Mouse (Mus musculus): Measurements from ENCODE around the gene Sec14l4. TPM values are rescaled to one million over a fixed set of nuclear protein-coding genes. Genes with fewer than 3 reads are reported as not detected.

The Sec14l4 gene
- polyA plus RNA-seq, 1 experiment from 2014 or later: not detected

GRCm38 (mm10) chr11:4060866-4061575 is 29.8 kb downstream of the Sec14l4 start:
- Histone ChIP-seq H3K27ac (ENCODE audit: low read depth, low read length) (no peak overlapping the region), H3K9ac (ENCODE audit: low read length) (no peak overlapping the region), H3K4me2 (no peak overlapping the region), H3K36me3 (ENCODE audit: control insufficient read depth, insufficient read depth, low read length) (no peaks in the 10 kb centered on the region), H3K27me3 (ENCODE audit: control insufficient read depth, insufficient read depth, low read length) (no peaks in the 10 kb centered on the region), H3K9me3 (ENCODE audit: control insufficient read depth, low read length) (no peaks in the 10 kb centered on the region), H3K4me1 (ENCODE audit: control insufficient read depth, insufficient read depth, low read length) (no peaks in the 10 kb centered on the region), H3K4me3 (ENCODE audit: low read depth, low read length) (no peak overlapping the region)
- ATAC-seq (ENCODE audit: low FRiP score) (no peak), DNase-seq (ENCODE audit: low spot score, missing footprints) (peak; percentile 21)
- WGBS: 83% methylated on average over 5 of the region's 5 CpGs

DNA sequence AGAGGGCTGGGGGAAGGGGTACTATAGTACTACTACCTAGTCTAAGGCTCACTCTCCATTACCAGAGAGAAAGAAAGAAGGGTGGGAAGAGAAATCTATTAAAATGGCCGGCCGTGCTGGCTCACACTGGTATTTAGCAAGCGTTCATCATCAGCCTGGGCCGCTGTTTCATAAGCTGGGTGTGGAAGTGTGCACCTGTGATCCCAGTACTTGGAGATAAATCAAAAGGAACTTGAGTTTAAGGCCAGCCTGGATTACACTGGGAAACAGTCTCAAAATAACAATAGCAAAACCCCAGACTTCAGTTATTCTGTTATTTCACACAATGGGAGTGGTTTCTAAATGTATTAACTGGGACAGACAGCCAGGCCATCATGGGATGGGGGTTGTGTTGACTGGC is 31.3 kb downstream of the Sec14l4 start:
- H3K36me3 ChIP-seq (ENCODE audit: control insufficient read depth, insufficient read depth, low read length): no peaks in the 10 kb centered on the region
- no peak overlapping the region for H3K4me3 ChIP-seq (ENCODE audit: low read depth, low read length)
- ATAC-seq (ENCODE audit: low FRiP score) (no peak), DNase-seq (ENCODE audit: low spot score, missing footprints) (peak; percentile 10)
- no peaks in the 10 kb centered on the region for H3K4me1 ChIP-seq (ENCODE audit: control insufficient read depth, insufficient read depth, low read length)
- H3K9ac ChIP-seq (ENCODE audit: low read length): no peak overlapping the region
- H3K4me2 ChIP-seq: no peak overlapping the region
- no peaks in the 10 kb centered on the region for H3K27me3 ChIP-seq (ENCODE audit: control insufficient read depth, insufficient read depth, low read length)
- no peak overlapping the region for H3K27ac ChIP-seq (ENCODE audit: low read depth, low read length)
- H3K9me3 ChIP-seq (ENCODE audit: control insufficient read depth, low read length): no peaks in the 10 kb centered on the region
- WGBS: 89% methylated on average over 4 of the region's 4 CpGs

GRCm38 (mm10) chr11:4062981-4063380 is 31.7 kb downstream of the Sec14l4 start:
- Histone ChIP-seq H3K27me3 (ENCODE audit: control insufficient read depth, insufficient read depth, low read length) (no peaks in the 10 kb centered on the region), H3K9ac (ENCODE audit: low read length) (no peak overlapping the region), H3K4me1 (ENCODE audit: control insufficient read depth, insufficient read depth, low read length) (no peaks in the 10 kb centered on the region), H3K4me2 (no peak overlapping the region), H3K9me3 (ENCODE audit: control insufficient read depth, low read length) (no peaks in the 10 kb centered on the region), H3K36me3 (ENCODE audit: control insufficient read depth, insufficient read depth, low read length) (no peaks in the 10 kb centered on the region), H3K27ac (ENCODE audit: low read depth, low read length) (no peak overlapping the region), H3K4me3 (ENCODE audit: low read depth, low read length) (no peak overlapping the region)
- ATAC-seq (ENCODE audit: low FRiP score) (no peak), DNase-seq (ENCODE audit: low spot score, missing footprints) (peak; percentile 1)
- WGBS: 40% methylated on average over 6 of the region's 6 CpGs

DNA sequence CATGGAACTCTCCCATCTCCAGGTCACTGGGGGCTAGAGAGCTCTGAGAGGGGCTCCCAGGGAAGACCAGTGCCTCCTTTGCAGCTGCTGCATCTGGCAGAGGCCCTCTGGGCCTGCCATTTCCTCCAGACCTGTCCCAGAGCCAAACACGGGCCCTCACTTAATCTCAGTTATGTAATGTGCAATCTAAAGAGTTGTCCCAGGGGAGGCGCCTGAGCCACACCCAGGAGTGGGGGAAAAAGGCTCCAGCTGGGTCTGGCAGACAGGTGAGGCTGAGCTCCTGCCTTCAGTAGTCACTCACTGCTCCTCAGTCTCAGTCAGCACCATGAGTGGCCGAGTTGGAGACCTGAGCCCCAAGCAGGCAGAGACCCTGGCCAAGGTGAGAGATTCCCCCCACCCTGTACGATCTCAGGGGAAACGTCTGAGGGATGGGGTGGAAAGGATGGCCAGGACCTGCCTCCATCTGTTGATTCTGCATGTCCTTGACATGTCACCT is 33.4 kb downstream of the Sec14l4 start, which contains the start of gene Sec14l3:
Gene Sec14l3, plus strand, starts transcription at position 215 of the 496 bp plus-strand sequence.
- H3K9ac ChIP-seq (ENCODE audit: low read length): no peak within 1 kb of the TSS
- H3K4me3 ChIP-seq (ENCODE audit: low read depth, low read length): no peak within 1 kb of the TSS
- 68% methylated on average over 5 of the region's 5 CpGs for WGBS
- no peak for ATAC-seq (ENCODE audit: low FRiP score)
- no peak for DNase-seq (ENCODE audit: low spot score, missing footprints)
- no peaks in the 10 kb centered on the region for H3K36me3 ChIP-seq (ENCODE audit: control insufficient read depth, insufficient read depth, low read length)
- no peaks in the 10 kb centered on the region for H3K27me3 ChIP-seq (ENCODE audit: control insufficient read depth, insufficient read depth, low read length)
- no peaks in the 10 kb centered on the region for H3K9me3 ChIP-seq (ENCODE audit: control insufficient read depth, low read length)
- no peak within 1 kb of the TSS for H3K27ac ChIP-seq (ENCODE audit: low read depth, low read length)
- H3K4me1 ChIP-seq (ENCODE audit: control insufficient read depth, insufficient read depth, low read length): no peaks in the 10 kb centered on the region
- no peak within 1 kb of the TSS for H3K4me2 ChIP-seq

DNA sequence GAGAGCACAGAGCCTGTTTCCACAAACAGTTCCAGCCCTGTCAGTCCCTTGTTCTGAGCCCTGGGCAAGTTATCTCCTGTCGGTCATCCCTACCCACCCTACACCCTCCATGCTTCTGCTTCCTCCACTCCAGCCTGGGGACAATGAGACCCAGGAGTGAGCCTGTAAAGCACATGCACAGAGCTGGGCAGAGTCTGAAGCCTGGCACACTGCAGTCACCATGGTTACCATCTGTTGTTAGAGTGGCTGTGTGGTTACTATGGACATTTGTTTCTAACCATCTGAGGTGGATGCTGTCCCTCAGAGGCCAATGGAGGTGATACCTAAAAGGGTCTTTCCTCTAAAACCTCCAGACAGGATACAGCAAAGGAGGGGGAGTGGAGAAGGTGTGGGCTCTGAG is 38.4 kb downstream of the Sec14l4 start:
- WGBS: 73% methylated on average over 1 of the region's 1 CpGs
- no peak overlapping the region for H3K4me3 ChIP-seq (ENCODE audit: low read depth, low read length)
- no peaks in the 10 kb centered on the region for H3K4me1 ChIP-seq (ENCODE audit: control insufficient read depth, insufficient read depth, low read length)
- H3K9ac ChIP-seq (ENCODE audit: low read length): no peak overlapping the region
- no peak for ATAC-seq (ENCODE audit: low FRiP score)
- H3K36me3 ChIP-seq (ENCODE audit: control insufficient read depth, insufficient read depth, low read length): no peaks in the 10 kb centered on the region
- H3K27me3 ChIP-seq (ENCODE audit: control insufficient read depth, insufficient read depth, low read length): no peaks in the 10 kb centered on the region
- no peak overlapping the region for H3K27ac ChIP-seq (ENCODE audit: low read depth, low read length)
- DNase-seq (ENCODE audit: low spot score, missing footprints): peak; percentile 23
- no peak overlapping the region for H3K4me2 ChIP-seq
- H3K9me3 ChIP-seq (ENCODE audit: control insufficient read depth, low read length): no peaks in the 10 kb centered on the region

GRCm38 (mm10) chr11:4076633-4077032 is 45.4 kb downstream of the Sec14l4 start:
- H3K4me1 ChIP-seq (ENCODE audit: control insufficient read depth, insufficient read depth, low read length): no peaks in the 10 kb centered on the region
- H3K27ac ChIP-seq (ENCODE audit: low read depth, low read length): no peak overlapping the region
- H3K9ac ChIP-seq (ENCODE audit: low read length): no peak overlapping the region
- no peaks in the 10 kb centered on the region for H3K9me3 ChIP-seq (ENCODE audit: control insufficient read depth, low read length)
- H3K4me3 ChIP-seq (ENCODE audit: low read depth, low read length): no peak overlapping the region
- ATAC-seq (ENCODE audit: low FRiP score): no peak
- no peak overlapping the region for H3K4me2 ChIP-seq
- DNase-seq (ENCODE audit: low spot score, missing footprints): peak; percentile 92
- no peaks in the 10 kb centered on the region for H3K36me3 ChIP-seq (ENCODE audit: control insufficient read depth, insufficient read depth, low read length)
- 13% methylated on average over 8 of the region's 8 CpGs for WGBS
- no peaks in the 10 kb centered on the region for H3K27me3 ChIP-seq (ENCODE audit: control insufficient read depth, insufficient read depth, low read length)

- no peak overlapping the region for H3K27ac ChIP-seq (ENCODE audit: low read depth, low read length)
- H3K27me3 ChIP-seq (ENCODE audit: control insufficient read depth, insufficient read depth, low read length): no peaks in the 10 kb centered on the region
- H3K9ac ChIP-seq (ENCODE audit: low read length): no peak overlapping the region
- DNase-seq (ENCODE audit: low spot score, missing footprints) (no peak), ATAC-seq (ENCODE audit: low FRiP score) (no peak)
- 91% methylated on average over 7 of the region's 7 CpGs for WGBS
- no peaks in the 10 kb centered on the region for H3K36me3 ChIP-seq (ENCODE audit: control insufficient read depth, insufficient read depth, low read length)
- no peak overlapping the region for H3K4me3 ChIP-seq (ENCODE audit: low read depth, low read length)
- no peaks in the 10 kb centered on the region for H3K9me3 ChIP-seq (ENCODE audit: control insufficient read depth, low read length)
- H3K4me2 ChIP-seq: no peak overlapping the region
- no peaks in the 10 kb centered on the region for H3K4me1 ChIP-seq (ENCODE audit: control insufficient read depth, insufficient read depth, low read length)
Measured at GRCm38 (mm10) chr11:4078267-4078933, 47.1 kb downstream of the Sec14l4 start.

GRCm38 (mm10) chr11:4080219-4080618 is 49.0 kb downstream of the Sec14l4 start:
- WGBS: 20% methylated on average over 4 of the region's 4 CpGs
- Histone ChIP-seq H3K4me1 (ENCODE audit: control insufficient read depth, insufficient read depth, low read length) (no peaks in the 10 kb centered on the region), H3K36me3 (ENCODE audit: control insufficient read depth, insufficient read depth, low read length) (no peaks in the 10 kb centered on the region), H3K9ac (ENCODE audit: low read length) (no peak overlapping the region), H3K9me3 (ENCODE audit: control insufficient read depth, low read length) (no peaks in the 10 kb centered on the region), H3K4me2 (no peak overlapping the region), H3K27me3 (ENCODE audit: control insufficient read depth, insufficient read depth, low read length) (no peaks in the 10 kb centered on the region), H3K27ac (ENCODE audit: low read depth, low read length) (no peak overlapping the region), H3K4me3 (ENCODE audit: low read depth, low read length) (no peak overlapping the region)
- DNase-seq (ENCODE audit: low spot score, missing footprints) (peak; percentile 91), ATAC-seq (ENCODE audit: low FRiP score) (no peak)

DNA sequence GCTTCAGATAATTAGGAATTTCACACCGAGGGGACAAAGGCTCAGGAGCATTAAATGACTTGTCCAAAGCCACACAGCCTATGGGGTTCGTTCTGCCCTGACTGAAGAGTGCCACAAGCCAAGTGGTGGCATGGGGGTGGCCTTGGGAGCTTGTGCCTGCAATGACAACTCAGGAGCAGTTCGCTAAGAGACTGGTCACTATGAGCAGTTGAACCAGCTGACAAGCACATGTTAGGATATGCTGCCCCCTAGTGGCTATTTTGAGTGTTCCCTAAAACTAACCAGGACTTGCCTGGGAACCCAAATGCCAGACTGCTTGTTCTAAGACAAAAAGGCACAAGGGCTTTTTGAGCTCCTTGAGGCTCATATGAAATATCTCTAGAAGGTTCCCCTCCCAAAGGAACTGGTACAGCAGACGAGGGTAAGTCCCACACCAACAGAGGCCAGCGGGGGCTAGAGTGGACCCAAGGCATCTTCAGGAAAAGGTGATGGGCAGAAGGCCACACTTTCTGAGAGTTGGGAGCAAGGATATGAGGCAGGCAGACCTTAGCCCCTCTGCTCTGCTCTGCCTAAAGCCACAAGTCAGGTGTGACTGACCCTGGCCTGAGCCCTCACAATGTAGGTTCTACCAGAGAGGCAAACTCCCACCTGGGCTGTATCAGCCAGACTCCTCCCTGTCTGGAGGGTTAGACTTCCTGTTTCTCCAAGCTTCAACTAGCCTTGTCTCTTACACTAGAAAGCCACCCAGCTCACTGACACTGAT is 52.2 kb downstream of the Sec14l4 start:
- 29% methylated on average over 5 of the region's 5 CpGs for WGBS
- no peaks in the 10 kb centered on the region for H3K36me3 ChIP-seq (ENCODE audit: control insufficient read depth, insufficient read depth, low read length)
- no peak overlapping the region for H3K9ac ChIP-seq (ENCODE audit: low read length)
- H3K4me2 ChIP-seq: no peak overlapping the region
- H3K4me1 ChIP-seq (ENCODE audit: control insufficient read depth, insufficient read depth, low read length): no peaks in the 10 kb centered on the region
- no peaks in the 10 kb centered on the region for H3K27me3 ChIP-seq (ENCODE audit: control insufficient read depth, insufficient read depth, low read length)
- H3K4me3 ChIP-seq (ENCODE audit: low read depth, low read length): no peak overlapping the region
- no peaks in the 10 kb centered on the region for H3K9me3 ChIP-seq (ENCODE audit: control insufficient read depth, low read length)
- peak; percentile 50; the same call in 1 of the 2 replicates for ATAC-seq (ENCODE audit: low FRiP score)
- DNase-seq (ENCODE audit: low spot score, missing footprints): peak; percentile 95
- no peak overlapping the region for H3K27ac ChIP-seq (ENCODE audit: low read depth, low read length)

Measured in midbrain, embryonic 11.5 days (tissue).